Mouse (Mus musculus) left cerebral cortex, adult 9 months (tissue): ENCODE results near the gene Neurl1a.

Source experiments
- DNase-seq, 2 experiments: peaks; one replicate each; pipeline ENCODE4 v3.0.0; 2022; ENCODE audit warnings: low spot score in 2 of 2

The Neurl1a gene

DNA sequence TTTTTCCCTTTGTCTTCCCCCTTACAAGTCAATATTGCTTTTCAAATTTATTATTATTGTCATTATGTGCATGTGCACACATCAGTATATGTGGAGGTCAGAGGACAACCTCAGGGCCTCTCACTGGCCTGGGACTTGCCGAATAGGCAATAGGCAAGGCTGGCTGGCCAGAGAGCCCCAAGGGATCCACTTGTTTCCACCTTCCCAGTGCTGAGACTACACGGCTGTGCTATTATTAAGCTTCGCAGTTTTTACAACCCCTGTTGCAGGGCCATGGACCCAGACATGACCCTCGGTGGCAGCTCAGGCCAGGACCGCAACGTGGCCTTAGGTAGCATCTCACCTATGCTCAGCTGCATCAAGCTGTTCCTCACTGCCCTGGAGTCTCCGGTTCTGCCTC is 33.8 kb downstream of the Neurl1a start:
- no peak for DNase-seq

DNA sequence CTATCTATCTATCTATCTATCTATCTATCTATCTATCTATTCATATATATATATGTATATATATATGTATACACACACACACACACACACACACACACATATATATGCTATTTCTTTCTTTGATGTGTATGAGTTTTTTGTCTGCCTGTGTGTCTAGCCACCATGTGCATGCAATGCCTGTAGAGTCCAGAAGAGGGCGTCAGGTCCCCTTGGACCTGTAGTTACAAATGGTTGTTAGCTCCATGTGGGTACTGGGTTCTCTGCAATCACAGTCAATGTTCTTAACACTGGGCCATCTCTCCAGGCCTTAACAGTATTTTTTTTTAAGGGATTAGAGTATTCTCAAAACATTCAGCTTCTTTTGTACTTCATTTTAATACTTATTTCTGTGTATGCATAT is 34.9 kb downstream of the Neurl1a start:
- no peak for DNase-seq

DNA sequence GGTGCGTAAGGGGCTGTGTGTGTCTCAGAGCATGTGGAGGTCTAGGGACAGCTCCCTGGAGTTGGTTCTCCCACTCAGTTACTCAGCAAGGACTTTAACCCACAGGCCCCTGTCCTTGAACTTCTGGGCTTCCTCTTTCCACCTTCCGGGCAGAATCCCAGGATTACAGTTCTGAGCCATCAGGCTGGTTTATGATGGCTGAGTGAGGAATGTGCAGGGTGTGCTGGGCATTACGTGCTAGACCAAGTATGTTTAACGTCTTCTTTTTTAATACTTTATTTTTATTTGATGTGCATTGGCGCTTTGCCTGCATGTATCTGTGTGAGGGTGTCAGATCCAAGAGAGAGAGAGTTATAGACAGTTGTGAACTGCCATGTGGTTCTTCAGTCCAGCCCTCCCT is 38.1 kb downstream of the Neurl1a start:
- DNase-seq, result no peak

GRCm38 (mm10) chr19:47219622-47220021 is 41.0 kb downstream of the Neurl1a start:
- no peak for DNase-seq

DNA sequence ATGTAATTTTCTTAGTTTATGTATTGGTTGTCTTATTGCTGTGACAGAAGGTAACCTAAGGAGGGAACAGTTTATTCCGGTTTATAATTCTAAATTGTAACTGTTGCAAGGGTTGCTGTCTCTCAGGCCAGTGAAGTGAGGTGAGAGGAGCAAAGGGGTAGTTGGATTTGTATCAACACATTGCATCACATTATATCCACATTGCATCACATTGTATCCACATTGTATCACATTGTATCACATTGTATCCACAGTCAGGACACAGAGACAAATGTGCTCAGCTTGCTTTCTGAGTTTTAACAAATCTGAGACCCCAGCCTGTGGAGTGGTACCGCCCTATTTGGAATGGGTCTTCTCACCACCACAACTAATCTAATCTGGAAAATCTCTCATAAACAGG is 41.6 kb downstream of the Neurl1a start:
- DNase-seq, result no peak

- no peak for DNase-seq
Observed at GRCm38 (mm10) chr19:47221006-47221405, 42.4 kb downstream of the Neurl1a start.

DNA sequence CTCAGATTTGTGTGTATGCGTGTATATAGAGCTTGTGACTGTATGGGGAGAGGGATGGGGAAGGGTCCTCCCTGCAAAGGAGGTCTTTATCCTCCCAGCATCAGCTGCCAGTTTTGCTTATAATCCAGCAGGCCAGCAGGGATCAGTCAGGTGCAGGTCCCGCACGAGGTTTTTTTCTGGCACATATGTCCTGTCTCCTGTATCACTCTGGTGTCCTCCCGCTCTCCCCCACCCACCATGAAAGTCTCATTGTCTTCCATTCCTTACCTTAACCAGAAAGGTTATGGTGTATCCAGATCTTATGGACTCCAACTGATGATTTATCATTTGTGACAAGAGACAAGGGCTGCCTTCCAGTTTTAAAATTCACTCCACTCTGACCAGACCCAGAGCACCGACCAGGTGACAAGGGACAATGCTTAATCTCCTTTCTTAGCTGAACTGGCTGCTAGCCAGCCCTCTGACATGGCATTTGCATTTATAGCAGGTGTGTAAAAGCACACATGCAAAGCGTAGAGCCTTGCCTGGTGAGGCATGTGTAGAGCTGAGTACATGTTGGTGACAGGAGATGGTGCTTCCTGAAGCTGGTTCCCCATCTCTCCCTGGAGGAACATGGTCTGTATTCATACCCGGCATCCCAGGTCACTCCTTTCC is 43.0 kb downstream of the Neurl1a start:
- DNase-seq, result no peak

GRCm38 (mm10) chr19:47222154-47222840 is 43.7 kb downstream of the Neurl1a start:
- peak in 1 of 2 experiments; percentile 55 for DNase-seq

DNA sequence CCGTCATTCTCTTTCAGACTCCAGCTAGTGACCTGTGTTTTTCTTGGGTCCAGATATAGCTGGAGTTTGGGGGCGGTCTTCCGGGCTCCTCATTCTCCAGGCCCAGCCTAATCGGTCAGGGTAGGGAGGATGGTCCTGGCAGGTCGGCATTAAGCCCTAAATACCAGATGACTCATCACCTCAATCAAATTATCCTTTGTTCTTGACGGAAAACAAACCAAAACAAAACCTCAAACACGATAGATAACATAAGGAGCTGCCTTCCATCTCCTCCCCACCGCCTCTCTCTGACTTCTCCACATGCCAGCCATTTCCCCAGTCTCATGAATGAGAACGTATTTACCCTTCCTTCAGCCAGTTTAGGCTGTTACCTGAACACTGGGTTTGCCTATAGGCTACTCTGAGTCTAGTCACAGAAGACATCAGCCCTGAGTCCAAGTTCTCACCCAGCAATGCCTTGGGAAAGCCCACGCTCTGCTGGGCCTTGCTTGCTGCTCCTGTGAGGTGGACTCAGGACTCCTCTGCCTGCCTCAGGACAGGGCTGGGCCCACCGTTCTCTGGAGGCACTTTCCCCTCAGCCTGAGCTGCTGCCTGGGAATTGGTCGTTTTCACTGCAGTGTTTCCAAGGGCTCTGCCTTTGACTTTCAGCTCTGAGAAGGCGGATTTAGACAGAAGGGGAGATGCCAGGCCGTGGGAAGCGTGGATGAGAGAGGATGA is 44.4 kb downstream of the Neurl1a start:
- DNase-seq, result no peak

GRCm38 (mm10) chr19:47224743-47225142 is 46.1 kb downstream of the Neurl1a start:
- DNase-seq, result no peak

DNA sequence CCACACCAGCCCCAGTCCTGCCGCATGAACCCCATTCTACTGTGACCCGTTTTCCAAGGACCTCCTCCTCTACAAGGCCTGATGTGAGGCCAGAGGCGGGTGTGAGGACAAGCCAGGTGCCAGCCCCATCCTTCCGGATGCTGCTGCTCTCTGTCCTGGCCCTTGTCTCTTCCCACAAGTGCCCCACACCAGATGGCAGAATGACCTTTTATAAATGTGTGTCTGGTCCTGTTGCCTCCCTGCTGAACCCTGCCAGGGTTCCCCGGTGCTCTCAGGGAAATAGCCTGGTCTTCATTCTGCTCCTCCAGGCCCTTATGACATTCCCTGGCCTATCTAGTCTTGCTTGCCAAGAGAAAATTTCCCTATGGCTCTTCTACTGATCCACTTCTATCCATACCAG is 47.2 kb downstream of the Neurl1a start:
- no peak for DNase-seq

DNA sequence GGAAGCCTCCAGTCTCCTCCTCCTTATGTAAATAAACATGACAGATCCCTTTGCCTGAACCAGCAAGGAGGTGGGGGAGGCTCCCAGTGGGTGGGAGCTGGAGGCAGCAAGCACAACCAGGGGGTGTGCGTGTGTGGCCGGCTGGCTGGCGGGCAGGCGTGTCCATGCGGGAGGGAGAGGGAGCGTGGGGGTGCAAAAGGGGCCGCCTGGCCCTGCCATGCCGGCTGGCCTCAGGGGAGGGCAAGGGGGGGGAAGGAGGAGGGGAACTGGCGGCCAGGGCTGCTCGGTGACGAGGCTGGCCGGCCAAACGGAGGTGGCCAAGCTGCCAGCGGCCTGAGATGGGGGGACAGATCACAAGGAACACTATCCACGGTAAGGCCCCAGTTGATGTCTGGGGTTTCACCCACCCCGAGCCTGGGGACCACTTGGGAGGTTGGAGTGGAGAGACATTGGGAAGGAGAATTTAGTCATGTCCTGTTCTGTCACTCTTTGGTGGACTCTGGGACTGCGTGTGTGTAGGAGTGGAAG is 50.2 kb downstream of the Neurl1a start:
- peak; percentile 38 to 66 for DNase-seq

- no peak for DNase-seq
Observed at GRCm38 (mm10) chr19:47229461-47229860, 50.8 kb downstream of the Neurl1a start.

- no peak for DNase-seq
Observed at GRCm38 (mm10) chr19:47230082-47230481, 51.5 kb downstream of the Neurl1a start.

DNA sequence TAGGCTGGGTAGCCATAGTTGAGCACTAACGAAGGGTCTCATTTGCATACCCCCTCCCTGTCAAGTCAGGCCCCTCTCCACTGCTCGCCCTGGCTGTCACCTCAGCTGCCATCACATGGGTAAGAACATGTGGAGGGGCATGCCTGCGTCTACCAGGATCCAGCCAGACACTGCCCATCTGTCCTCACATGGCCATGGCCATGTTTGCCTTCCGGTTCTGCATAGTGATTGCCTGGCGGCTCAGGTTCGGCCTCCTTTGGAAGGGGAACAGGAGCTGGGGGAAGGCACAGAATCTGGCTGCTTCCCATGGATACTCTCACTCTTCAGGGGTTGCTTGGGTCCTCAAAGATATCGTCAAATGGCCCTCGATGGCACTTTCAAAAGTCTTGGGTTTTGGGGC is 52.1 kb downstream of the Neurl1a start:
- no peak for DNase-seq

DNA sequence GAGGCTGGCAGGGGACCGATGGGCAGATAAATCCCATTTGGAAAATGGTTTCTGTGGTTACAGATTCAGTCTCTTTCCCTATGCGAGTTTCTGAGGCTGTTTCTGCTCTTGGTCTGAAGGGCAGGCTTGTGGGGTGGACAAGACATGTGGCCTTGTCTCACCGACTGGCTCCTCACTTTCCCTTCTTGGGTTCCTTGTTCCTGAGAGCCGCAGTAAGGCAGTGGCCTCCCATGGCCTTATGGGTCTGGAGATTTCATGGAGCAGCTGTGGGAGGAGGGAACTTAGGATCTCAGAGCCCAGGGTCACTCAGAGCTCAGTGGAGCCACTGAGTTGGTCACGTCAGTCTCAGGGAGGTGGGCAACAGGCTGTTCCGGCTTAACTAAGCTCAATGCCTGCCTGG is 52.8 kb downstream of the Neurl1a start:
- no peak for DNase-seq

DNA sequence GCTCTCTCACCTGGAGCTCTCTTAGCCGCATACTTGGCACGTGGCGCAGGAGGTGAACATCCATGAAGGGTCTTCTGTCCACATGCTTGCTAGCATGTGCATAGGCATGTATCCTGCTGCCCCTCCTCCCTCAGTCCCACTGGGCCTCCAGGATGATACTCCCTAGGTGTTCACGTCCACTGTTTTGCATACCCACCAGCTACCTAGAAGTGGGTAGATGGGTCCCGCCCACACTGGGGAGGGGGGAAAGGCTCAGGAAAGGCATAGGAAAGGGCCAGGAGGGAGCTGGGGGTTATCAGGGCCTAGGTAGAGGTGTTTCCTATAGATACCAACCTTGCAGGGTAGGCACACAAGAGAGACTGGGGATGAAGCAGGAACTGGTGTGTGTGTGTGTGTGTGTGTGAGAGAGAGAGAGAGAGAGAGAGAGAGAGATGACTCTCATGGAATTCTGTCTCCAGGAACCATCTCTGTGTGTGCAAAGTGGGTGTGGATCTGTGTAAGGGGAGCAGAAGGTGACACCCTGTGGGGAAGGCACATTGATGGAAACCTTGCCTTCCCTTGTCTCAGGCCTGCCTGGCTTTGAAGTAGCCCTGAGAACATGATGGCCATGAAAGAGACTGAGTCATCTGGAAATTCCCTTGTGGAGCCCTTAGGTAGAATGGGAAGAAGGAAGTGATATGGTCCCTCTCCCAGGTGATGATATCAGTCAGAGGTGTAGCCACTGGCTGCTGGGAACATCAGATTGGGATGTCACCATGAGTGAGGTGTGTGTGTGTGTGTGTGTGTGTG is 53.7 kb downstream of the Neurl1a start:
- no peak for DNase-seq

DNA sequence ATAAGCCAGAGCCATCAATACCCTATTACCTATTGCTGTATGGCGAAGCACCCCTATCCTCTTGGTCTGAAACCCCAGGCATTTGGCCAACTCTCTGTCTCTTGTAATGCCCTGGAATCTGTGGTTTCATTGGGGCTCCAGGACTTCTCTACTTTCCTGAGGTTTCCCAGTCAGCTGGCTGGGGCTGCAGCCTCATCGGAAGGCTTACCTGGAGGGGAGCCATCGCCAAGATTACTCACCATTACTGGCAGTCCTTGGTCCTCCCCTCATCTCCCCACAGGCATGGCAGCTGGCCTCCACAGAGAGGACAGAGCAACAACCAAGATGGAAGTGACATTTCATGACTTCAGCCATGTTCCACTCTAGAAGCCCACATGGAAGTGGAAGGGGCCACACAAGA is 54.5 kb downstream of the Neurl1a start:
- DNase-seq, result no peak

- no peak for DNase-seq
Observed at GRCm38 (mm10) chr19:47240076-47240475, 61.5 kb downstream of the Neurl1a start.

GRCm38 (mm10) chr19:47240957-47241356 is 62.3 kb downstream of the Neurl1a start:
- DNase-seq, result no peak

GRCm38 (mm10) chr19:47242227-47242626 is 63.6 kb downstream of the Neurl1a start:
- DNase-seq, result no peak

DNA sequence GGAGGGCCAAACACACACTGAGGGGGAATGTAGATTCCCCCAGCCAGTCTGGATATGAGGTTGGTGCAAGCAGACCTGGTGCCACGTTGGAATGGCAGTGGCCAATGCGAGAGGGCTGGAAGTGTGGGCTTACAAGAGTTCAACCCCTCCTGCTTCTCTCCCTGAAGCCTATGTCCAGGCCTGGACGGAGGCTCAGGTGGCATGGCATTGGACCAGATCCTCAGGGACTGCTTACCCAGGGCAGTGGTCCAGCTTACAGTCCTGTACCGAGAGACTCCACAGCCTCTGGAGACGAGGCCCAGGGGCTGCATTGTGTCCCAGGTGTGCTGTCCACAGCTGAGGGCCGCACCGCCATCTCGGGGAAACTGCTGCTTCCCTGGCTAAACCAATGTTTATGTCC is 66.9 kb downstream of the Neurl1a start:
- no peak for DNase-seq
